Mouse (Mus musculus) right cerebral cortex, postnatal 25 days (tissue): ENCODE results near the gene Hist1h3f.
A peak's percentile ranks its signal among the peaks of the same experiment; 100 is the strongest.
"Not testable (repeated sequence)": the region's sequence is repeated elsewhere in the genome, so short reads cannot be mapped to it uniquely, and the experiment has no call there.

Experiments
- DNase-seq: peaks from one replicate; pipeline ENCODE4 v3.0.0; 2022

Gene Hist1h3f

GRCm38 (mm10) chr13:23539821-23540220 is 4.0 kb upstream of the Hist1h3f start:
- not testable (repeated sequence) for DNase-seq

GRCm38 (mm10) chr13:23541497-23541896 is 2.4 kb upstream of the Hist1h3f start:
- DNase-seq: no peak

- DNase-seq: not testable (repeated sequence)
These were observed 1.4 kb upstream of the Hist1h3f start for GRCm38 (mm10) chr13:23542225-23542980.

GRCm38 (mm10) chr13:23542999-23543607 is 749 bp upstream of the Hist1h3f start, which contains the start of gene Hist1h2bh:
Gene Hist1h2bh, minus strand, starts transcription at chr13:23543392.
- DNase-seq: peak; percentile 69

GRCm38 (mm10) chr13:23544787-23545120 is 902 bp downstream of the Hist1h3f start:
- DNase-seq: peak; percentile 19

GRCm38 (mm10) chr13:23546694-23547093 is 2.8 kb downstream of the Hist1h3f start:
- DNase-seq: no peak

- no peak for DNase-seq
These were observed 6.9 kb downstream of the Hist1h3f start for GRCm38 (mm10) chr13:23550761-23551145.

- peak; percentile 92 for DNase-seq
These were observed 7.4 kb downstream of the Hist1h3f start, which contains the start of gene Hist1h4f for GRCm38 (mm10) chr13:23551146-23551834. Gene Hist1h4f, minus strand, starts transcription at chr13:23551648.

- DNase-seq: no peak
These were observed 8.4 kb downstream of the Hist1h3f start for GRCm38 (mm10) chr13:23551931-23552914.

GRCm38 (mm10) chr13:23552962-23553361 is 9.1 kb downstream of the Hist1h3f start, which contains the start of gene Hist1h1d:
Gene Hist1h1d, plus strand, starts transcription at chr13:23553262.
- DNase-seq: no peak

- DNase-seq: no peak
These were observed 10.5 kb downstream of the Hist1h3f start for GRCm38 (mm10) chr13:23554393-23554792.

GRCm38 (mm10) chr13:23554925-23555838 is 11.3 kb downstream of the Hist1h3f start:
- DNase-seq: peak; percentile 79

- DNase-seq: no peak
These were observed 12.1 kb downstream of the Hist1h3f start for GRCm38 (mm10) chr13:23555839-23556416.

GRCm38 (mm10) chr13:23556906-23557305 is 13.1 kb downstream of the Hist1h3f start:
- no peak for DNase-seq

- DNase-seq: not testable (repeated sequence)
These were observed 16.8 kb downstream of the Hist1h3f start for GRCm38 (mm10) chr13:23560699-23561098.

GRCm38 (mm10) chr13:23561531-23561882 is 17.7 kb downstream of the Hist1h3f start:
- DNase-seq: not testable (repeated sequence)

GRCm38 (mm10) chr13:23561883-23562659 is 18.2 kb downstream of the Hist1h3f start, which contains the start of gene Hist1h3e:
Gene Hist1h3e, minus strand, starts transcription at chr13:23562369.
- peak; percentile 93 for DNase-seq

- no peak for DNase-seq
These were observed 19.0 kb downstream of the Hist1h3f start for GRCm38 (mm10) chr13:23562699-23563462.

- no peak for DNase-seq
These were observed 20.6 kb downstream of the Hist1h3f start for GRCm38 (mm10) chr13:23564482-23564881.
